Mouse (Mus musculus) kidney, postnatal 25 days (tissue): ENCODE measurements at regions not wholly inside any gene's neighbourhood (a gene's known extent, or its start where the extent isn't known, plus 50 kb on each side); places are given as distances from the start of the nearest gene placed in this dataset.
A peak's percentile ranks its signal among the peaks of the same experiment; 100 is the strongest.

Experiments
- DNase-seq, 2 experiments: peaks; one replicate each; pipeline ENCODE4 v3.0.0; 2021; ENCODE audit warnings: mixed read lengths in 2 of 2

DNA sequence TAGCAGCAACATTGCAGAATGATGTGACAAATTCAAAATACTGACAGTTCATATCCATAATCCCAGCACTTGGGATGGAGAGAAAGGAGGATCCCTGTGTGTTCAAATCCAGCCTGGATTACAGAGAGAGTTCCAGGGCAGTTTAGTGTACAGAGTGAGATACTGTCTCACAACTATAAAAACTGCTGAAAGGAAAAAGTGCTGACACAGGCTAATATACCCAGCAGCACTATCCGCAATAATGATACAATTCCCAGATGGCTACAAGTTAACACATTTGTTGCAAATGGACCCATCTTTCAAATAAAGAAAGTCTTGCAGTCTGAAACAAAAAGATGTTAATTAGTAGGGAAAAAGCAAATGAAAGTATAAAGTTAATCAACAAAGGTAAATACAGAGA, 510.9 kb downstream of the Synb start:
- DNase-seq: no peak

DNA sequence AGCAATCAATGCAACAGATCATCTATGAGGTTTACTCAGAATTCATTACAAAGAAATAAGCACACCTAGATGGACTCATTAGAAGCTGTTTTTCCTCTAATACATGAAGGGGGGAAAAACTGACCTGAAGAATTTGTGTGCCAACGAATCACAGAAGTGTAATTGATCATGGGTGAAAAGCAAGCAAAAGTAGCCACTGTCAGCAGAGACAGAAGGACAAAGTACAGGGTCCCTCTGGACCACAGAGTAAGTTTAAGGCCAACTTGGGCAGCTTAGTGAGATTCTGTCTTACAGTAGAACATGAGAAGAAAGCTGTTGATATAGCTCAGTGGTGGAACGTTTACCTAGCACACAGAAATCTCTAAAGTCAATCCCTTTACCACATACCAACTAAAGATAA, 523.7 kb downstream of the Synb start:
- DNase-seq: no peak

DNA sequence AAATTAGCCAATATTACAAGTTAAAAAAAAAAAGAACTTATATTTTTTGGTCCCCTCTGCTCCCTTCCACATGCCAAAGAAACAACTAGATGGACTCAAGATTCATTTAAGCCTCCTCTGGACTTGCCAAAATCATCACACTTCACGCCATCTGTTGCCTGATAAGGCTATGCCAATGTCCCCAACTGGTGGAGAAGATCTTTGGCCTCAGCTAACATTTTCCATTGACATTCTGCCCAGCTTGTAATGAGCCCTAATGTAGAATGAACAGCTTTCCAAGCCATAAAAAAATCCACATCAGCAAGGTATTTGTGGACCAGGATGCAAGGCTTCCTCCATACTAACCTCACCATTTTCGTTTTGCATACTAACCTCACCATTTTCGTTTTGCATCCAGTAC, 531.2 kb downstream of the Synb start:
- DNase-seq: no peak

GRCm38 (mm10) chr14:68744661-68745060, 549.4 kb downstream of the Synb start:
- no peak for DNase-seq

- DNase-seq: no peak
Measured at GRCm38 (mm10) chr14:68738474-68738873, 555.6 kb downstream of the Synb start.

- DNase-seq: peak; percentile 68 to 74
Measured at GRCm38 (mm10) chr14:68735756-68736155, 558.3 kb downstream of the Synb start.

DNA sequence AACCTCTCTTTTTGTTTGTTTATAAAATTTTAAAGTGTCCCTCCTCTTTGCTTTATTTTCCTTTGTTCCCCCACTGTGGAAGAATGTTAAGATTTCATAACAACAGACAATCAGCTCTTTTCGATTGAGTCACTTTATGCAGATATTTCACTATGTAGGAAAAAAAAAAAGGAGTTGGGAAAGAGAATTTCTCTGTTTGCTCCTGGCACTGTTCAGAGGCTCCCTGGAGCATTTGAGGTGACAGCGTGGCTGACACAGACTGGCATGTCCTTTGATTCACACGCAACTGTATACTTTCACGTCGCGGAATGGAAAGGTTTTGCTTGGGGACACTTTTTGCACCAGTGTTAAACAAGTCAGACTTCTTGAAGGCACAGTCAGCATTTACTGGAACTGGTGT, 572.9 kb downstream of the Synb start:
- peak in 1 of 2 experiments; percentile 31 for DNase-seq

DNA sequence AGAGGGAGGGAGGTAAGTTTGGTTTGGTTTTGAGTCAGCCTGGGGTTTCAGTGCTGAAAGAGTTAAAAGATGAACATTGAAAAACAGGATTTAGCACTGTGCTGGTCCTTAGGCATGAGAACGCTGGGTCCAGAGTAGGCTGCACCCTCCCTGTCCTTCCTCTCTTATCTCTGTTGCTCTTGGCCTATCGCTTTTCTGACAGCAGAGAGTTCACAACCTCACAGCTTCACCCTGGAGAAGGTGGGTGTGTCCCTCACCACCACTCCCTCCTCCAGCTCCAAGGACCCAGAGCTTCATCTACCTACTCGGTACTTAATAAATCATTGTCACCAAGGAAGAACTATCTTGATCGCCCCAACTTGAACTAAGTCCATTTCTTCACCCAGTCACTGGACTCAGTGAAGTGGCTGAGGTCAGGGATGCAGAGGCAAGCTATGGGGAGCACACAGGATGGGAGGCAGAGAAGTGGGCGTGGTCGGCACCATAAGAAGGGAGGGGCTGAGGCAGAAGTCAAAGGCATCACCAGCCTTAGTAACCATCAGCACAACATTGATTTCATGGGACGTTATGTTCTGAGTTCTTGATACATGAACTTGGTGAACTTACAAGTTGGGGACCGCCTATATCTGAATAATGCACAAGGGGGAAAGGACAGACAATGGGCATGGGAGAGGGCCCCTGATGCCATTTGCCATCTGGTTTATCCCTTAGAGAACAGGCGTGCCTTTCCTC, 574.5 kb downstream of the Synb start:
- DNase-seq: no peak

DNA sequence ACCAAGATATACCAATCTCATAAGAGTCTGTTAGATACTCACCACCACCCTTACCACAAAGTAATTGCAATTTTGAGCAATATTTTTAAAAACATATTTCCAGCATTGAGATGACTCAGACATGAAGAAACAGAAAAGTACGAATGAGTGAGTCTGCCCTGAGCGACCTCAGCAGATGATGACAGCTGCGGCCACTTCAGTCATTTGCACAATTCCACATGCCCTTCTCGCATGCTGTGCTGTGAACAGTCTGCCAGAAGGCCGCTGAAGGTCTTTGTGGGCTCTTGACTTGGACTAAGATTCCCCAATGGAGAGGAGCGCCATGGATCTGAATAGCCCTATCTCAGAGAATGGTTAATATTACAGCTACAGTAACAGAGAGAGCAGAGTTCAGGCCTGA, 575.3 kb downstream of the Synb start:
- no peak for DNase-seq
